Mouse (Mus musculus) B cell, adult (primary cell): ENCODE results near the gene Higd1a. TPM values are rescaled to one million over a fixed set of nuclear protein-coding genes. Genes with fewer than 3 reads are reported as not detected.

ENCODE experiments used
- total RNA-seq: library from RNA; stranded (reverse); gene quantifications from 4 replicates; pipeline ENCODE4 v1.2.4, GENCODE M21; 2023; ENCODE audit not compliant: inconsistent age

Higd1a gene
- total RNA-seq: 21.9 to 34.2 TPM (median 29.2 TPM) in 4 replicates

GRCm38 (mm10) chr9:121858153-121858488 is at the start of gene Higd1a:
Higd1a (minus strand) TSS chr9:121858362.

GRCm38 (mm10) chr9:121898245-121898644 is 40.1 kb upstream of the Higd1a start, which contains the start of gene Ackr2:
Ackr2 (plus strand) TSS chr9:121898355.

GRCm38 (mm10) chr9:121838829-121839621 is 19.1 kb downstream of the Higd1a start, which contains the start of gene Ccdc13:
Ccdc13 (minus strand) TSS chr9:121839461.

Other genes with a start within 250 kb of the Higd1a start
- not detected in 4 replicates for gene Lyzl4, start 216.3 kb downstream of the Higd1a start, total RNA-seq
- gene Vipr1, start 215.6 kb downstream of the Higd1a start, total RNA-seq: 0.19 to 0.99 TPM (median 0.47 TPM) in 4 replicates
- gene Sec22c, start 152.9 kb downstream of the Higd1a start, total RNA-seq: 15.5 to 24.1 TPM (median 20.9 TPM) in 4 replicates
- gene Ss18l2, start 148.0 kb downstream of the Higd1a start, total RNA-seq: 19.6 to 31.8 TPM (median 23.5 TPM) in 4 replicates
- 243 to 289 TPM (median 264 TPM) in 4 replicates for gene Nktr, start 139.2 kb downstream of the Higd1a start, total RNA-seq
- 0.26 to 0.66 TPM (median 0.51 TPM) in 4 replicates for gene Zfp651, start 99.0 kb downstream of the Higd1a start, total RNA-seq
- gene Klhl40, start 80.8 kb downstream of the Higd1a start, total RNA-seq: not detected in 4 replicates
- not detected in 4 replicates for gene Hhatl, start 65.9 kb downstream of the Higd1a start, total RNA-seq
- gene Ccdc13, start 18.9 kb downstream of the Higd1a start, total RNA-seq: not detected in 4 replicates
- gene Ackr2, start 40.0 kb upstream of the Higd1a start, total RNA-seq: 18.9 to 25.6 TPM (median 22.3 TPM) in 4 replicates
- gene Cyp8b1, start 57.9 kb upstream of the Higd1a start, total RNA-seq: not detected in 4 replicates
- 1.3 to 1.6 TPM (median 1.5 TPM) in 4 replicates for gene Fam198a, start 92.6 kb upstream of the Higd1a start, total RNA-seq
- not detected in 4 replicates for gene Pomgnt2, start 138.7 kb upstream of the Higd1a start, total RNA-seq